Mouse (Mus musculus): ENCODE measurements around the gene Ercc2.

Ercc2 gene

GRCm38 (mm10) chr7:19381377-19382165 lies at the start of gene Ercc2:
Gene Ercc2 (plus strand): TSS chr7:19382010.
- DNase-seq (ENCODE audit: low spot score in 2 of 2), result peak; percentile 96 to 98

GRCm38 (mm10) chr7:19332709-19333352 lies 49.0 kb upstream of the Ercc2 start:
- DNase-seq (ENCODE audit: low spot score in 2 of 2), result peak; percentile 86 to 88

- no peak for DNase-seq (ENCODE audit: low spot score in 2 of 2)
Measured at GRCm38 (mm10) chr7:19335583-19335982, 46.2 kb upstream of the Ercc2 start.

DNA sequence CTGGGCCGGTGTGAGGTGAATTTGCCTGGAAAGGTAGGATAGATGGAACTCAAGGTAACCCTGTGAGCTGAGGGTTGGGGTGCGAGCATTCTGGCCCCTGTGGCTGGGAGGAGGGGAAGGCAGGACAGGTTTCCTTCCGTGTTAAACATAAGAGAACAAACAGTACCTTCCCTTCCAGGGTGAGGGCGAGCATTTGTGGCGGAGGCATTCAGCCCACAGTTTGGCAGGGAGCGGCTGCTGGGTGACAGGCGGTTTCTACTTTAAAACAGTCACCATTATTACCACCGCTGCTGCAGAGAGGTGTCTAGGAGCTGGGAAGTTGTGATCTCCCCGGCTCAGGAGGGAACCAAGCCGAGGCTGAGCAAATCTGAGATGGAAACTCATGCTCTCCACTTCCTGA lies 44.7 kb upstream of the Ercc2 start:
- DNase-seq (ENCODE audit: low spot score in 2 of 2), result no peak

- DNase-seq (ENCODE audit: low spot score in 2 of 2), result no peak
Measured at GRCm38 (mm10) chr7:19338060-19338459, 43.8 kb upstream of the Ercc2 start.

DNA sequence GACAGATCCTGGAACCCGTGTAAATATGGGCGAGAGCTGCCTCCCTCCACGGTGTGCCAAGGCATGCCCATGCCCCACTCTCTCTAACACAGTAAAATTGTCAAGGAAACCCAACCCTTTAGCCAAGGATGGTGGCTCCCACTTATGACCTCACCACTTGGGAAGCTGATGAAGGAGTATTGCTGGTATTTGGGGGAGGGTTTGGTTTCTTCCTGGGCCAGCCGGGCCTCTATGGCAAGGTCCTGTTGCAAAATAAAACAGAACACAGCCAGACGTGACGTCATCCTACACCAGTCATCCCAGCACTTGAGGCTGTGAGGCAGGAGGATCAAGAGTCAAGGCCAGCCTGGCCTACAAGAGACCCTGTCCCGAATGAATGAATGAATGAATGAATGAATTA lies 43.2 kb upstream of the Ercc2 start:
- no peak for DNase-seq (ENCODE audit: low spot score in 2 of 2)

GRCm38 (mm10) chr7:19341250-19341649 lies 40.6 kb upstream of the Ercc2 start:
- DNase-seq (ENCODE audit: low spot score in 2 of 2), result no peak

DNA sequence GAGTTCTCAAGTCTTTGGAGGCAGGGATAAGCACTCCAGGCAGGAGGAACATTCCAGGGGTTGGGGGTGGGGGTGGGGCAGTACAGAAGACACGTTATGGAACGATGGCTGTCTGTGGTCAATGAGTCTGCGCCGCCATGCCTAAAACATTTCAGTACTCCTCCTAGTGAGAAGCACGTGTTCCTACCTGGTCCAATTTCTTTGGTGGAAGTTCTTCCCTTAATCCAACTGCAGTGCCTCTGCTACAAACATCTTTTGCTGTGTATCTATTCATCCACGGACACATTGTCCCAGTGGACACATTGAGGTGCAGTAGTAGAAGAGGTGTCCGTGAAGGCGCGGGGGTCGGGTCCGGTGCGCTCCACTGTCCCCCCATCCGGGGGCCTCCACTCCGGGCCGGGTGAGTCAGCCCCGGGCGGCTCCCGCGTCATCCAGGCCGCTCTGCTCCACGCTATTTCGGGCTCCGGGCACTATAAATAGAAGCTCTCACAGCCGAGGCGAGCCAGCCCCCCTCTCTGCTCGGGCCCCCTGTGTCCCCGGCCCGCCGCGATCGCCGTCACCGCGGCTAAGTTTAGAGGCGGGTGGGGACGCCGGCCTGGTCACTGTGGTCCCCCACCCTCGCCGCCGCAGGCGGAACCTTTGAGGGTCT lies 39.9 kb upstream of the Ercc2 start:
- DNase-seq (ENCODE audit: low spot score in 2 of 2), result peak; percentile 67 to 75

DNA sequence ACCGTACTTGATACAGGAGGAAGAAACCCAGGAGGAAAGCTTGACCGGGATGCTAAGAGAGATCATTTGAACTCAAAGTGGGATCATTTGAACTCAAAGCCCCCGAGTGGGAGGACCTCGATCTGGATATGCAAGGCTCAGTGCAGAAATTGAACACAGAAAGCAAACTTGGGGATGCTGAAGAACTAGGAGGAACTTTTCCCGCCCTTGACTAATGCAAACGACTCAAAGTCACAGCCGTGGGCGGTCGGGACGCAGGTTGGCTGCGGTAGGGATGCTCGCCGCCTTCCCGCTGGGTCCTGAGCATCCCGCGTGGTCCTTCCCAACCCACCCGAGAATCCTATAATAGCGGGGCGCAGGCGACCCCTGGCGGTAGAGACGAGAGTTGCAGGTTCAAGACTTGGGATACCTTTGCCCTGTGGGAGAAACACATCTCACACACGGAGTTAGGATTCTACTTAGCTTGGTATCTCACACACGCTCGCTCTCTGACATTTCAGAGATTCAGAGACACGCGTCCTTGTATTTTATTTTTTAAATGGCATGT lies 39.3 kb upstream of the Ercc2 start:
- DNase-seq (ENCODE audit: low spot score in 2 of 2), result peak; percentile 72 to 88

DNA sequence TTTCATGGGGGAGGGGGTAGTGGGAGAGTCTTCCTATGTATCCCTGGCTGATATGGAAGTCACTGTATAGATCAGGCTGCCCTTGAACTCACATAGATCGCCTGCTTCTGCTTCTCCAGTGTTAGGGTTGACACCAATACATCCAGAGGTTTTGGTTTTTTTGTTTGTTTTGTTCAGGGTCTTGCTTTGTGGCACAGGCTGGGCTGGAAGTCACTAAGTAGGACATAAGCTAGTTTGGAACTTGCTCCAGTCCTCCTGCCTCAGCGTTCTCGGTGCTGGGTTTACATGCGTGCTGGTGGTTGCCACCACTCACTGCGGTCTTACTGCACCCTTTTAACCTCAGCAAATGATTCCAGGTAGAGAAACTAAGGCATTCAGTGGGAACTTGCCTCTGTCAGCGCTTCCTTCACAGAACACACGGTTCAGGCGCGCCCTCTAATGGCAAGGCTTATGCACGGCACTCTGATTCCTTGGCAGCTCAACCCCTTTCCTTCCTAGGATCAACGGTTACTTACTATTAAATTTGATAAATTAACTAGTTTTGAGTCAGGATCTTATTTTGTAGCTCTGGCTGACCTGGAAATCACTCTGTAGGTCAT lies 38.5 kb upstream of the Ercc2 start:
- DNase-seq (ENCODE audit: low spot score in 2 of 2), result peak; percentile 44 to 71

DNA sequence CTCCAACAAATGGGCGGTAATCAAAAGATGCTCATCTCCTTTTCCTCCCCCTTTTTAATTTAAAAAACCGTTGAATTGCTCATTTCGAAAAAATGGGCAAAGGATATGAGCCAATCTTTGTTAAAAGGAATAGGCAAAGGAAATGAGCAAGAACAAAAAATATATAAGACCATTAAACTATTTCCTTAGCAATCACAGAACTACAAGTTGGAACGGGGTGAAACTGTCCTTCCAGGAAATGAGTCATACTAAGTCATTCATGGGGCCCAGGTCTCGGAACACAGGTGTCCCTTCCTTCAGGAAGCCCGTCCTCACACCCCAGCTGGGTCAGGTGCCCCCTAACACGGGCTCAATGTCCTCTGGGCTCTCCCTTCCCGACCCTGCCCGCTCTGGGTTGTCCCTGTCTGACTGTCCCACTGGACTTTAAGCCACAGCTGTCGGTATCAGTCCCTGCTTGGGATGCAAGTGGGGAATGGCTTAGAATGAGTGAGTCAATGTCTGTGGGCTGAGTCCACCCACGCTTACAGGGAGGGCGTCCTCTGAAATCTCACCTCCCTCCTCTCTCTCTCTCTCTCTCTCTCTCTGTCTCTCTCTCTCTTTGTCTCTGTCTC lies 37.5 kb upstream of the Ercc2 start, which contains the start of gene Ercc1:
Gene Ercc1, plus strand, starts transcription at position 542 of the 611 bp plus-strand sequence.
- peak in 1 of 2 experiments; percentile 43 for DNase-seq (ENCODE audit: low spot score in 2 of 2)

GRCm38 (mm10) chr7:19344938-19345471 lies 36.8 kb upstream of the Ercc2 start:
- DNase-seq (ENCODE audit: low spot score in 2 of 2), result peak; percentile 93 to 94

GRCm38 (mm10) chr7:19349188-19349915 lies 32.5 kb upstream of the Ercc2 start:
- DNase-seq (ENCODE audit: low spot score in 2 of 2), result peak in 1 of 2 experiments; percentile 79

- DNase-seq (ENCODE audit: low spot score in 2 of 2), result no peak
Measured at GRCm38 (mm10) chr7:19350221-19350620, 31.6 kb upstream of the Ercc2 start.

- no peak for DNase-seq (ENCODE audit: low spot score in 2 of 2)
Measured at GRCm38 (mm10) chr7:19354991-19355390, 26.8 kb upstream of the Ercc2 start.

- no peak for DNase-seq (ENCODE audit: low spot score in 2 of 2)
Measured at GRCm38 (mm10) chr7:19356311-19356710, 25.5 kb upstream of the Ercc2 start.

GRCm38 (mm10) chr7:19357381-19358375 lies 24.1 kb upstream of the Ercc2 start:
- DNase-seq (ENCODE audit: low spot score in 2 of 2), result no peak

DNA sequence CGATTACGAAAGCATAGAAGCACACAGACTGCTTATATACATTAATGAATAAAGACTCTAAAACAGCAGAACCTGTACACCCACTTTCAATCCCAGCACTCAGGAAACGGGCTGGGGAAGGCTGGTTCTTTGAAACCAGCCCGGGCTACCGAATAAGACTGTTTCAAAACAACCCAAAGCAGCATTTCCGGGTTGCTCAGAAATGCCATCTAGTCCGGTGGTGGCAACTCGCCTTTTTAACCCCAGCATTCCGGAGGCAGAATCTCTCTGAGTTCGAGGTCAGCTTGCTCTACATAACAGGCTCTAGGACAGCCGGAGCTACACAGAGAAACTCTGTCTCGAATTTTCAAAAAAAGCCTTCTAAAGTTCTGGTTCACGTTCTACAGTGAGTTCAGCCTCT lies 23.2 kb upstream of the Ercc2 start:
- no peak for DNase-seq (ENCODE audit: low spot score in 2 of 2)

- DNase-seq (ENCODE audit: low spot score in 2 of 2), result peak; percentile 82 to 91
Measured at GRCm38 (mm10) chr7:19359299-19359891, 22.4 kb upstream of the Ercc2 start, which contains the start of the genes Cd3eap and Ppp1r13l. Gene Cd3eap (minus strand): TSS chr7:19359483. Gene Ppp1r13l (plus strand): TSS chr7:19359749.
